Mouse (Mus musculus) heart, postnatal 36 days (tissue): Measurements from ENCODE around the gene Clcn2. TPM values are rescaled to one million over a fixed set of nuclear protein-coding genes. Genes with fewer than 3 reads are reported as not detected.

ENCODE experiments used
- DNase-seq, 2 experiments: peaks; one replicate each; pipeline ENCODE4 v3.0.0; 2021 to 2022
- intact Hi-C: fragments of 180-260 bp; cut with DNase I; formaldehyde crosslinking; loops from one replicate; pipeline ENCODE4 v1.15.1; 2025
- total RNA-seq, 2 experiments: library from RNA; stranded (reverse); gene quantifications; 2 replicates each; pipeline ENCODE4 v1.2.3; 2021

The Clcn2 gene
- total RNA-seq, 2 experiments from 2014 or later: 2.3 to 2.6 TPM

- intact Hi-C loops: loop anchor here (10.0 kb wide), 1 partner anchor 1551 kb away; no protein-coding TSS in a partner anchor
- DNase-seq: no peak
Measured at GRCm38 (mm10) chr16:20703699-20704400, 13.7 kb downstream of the Clcn2 start.

DNA sequence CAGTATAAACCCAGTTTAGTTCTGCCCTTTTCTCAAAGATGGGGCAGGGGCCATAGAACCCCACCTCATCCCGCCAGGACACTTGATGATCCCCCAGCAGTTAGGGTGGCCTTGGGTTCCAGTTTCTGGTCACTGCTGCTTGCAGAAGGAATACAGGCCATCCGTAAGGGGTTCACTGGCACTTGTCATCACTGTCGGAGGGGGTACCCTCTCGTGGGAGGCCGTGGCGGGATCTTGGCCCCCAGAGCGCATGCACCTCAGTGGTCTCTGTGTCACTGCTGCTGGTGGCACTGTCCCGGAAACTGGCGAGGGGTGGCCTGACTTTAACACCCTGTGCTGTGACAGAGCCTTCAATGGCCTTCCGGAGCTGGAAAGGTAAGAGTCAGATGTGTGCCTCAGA, 14.5 kb downstream of the Clcn2 start:
- intact Hi-C loops: loop anchor here (10.0 kb wide), 1 partner anchor 1552 kb away; no protein-coding TSS in a partner anchor
- DNase-seq: no peak

- intact Hi-C loops: loop anchor here (10.0 kb wide), 1 partner anchor 1552 kb away; no protein-coding TSS in a partner anchor
- peak; percentile 55 to 62 for DNase-seq
Measured at GRCm38 (mm10) chr16:20702522-20702893, 15.0 kb downstream of the Clcn2 start.

GRCm38 (mm10) chr16:20701729-20702521, 15.6 kb downstream of the Clcn2 start:
- no peak for DNase-seq
- intact Hi-C loops: loop anchor here (10.0 kb wide), 1 partner anchor 1553 kb away; no protein-coding TSS in a partner anchor

GRCm38 (mm10) chr16:20701316-20701715, 16.2 kb downstream of the Clcn2 start:
- intact Hi-C loops: loop anchor here (10.0 kb wide), 1 partner anchor 1553 kb away; no protein-coding TSS in a partner anchor
- no peak for DNase-seq

GRCm38 (mm10) chr16:20700036-20700435, 17.5 kb downstream of the Clcn2 start:
- no peak for DNase-seq
- intact Hi-C loops: loop anchor here (10.0 kb wide), 1 partner anchor 1555 kb away; no protein-coding TSS in a partner anchor

GRCm38 (mm10) chr16:20699266-20699665, 18.3 kb downstream of the Clcn2 start:
- intact Hi-C loops: no loop called here
- DNase-seq: no peak

- DNase-seq: peak; percentile 86 to 89
- intact Hi-C loops: loop anchor here (2.0 kb wide), 1 partner anchor 21 kb away; the partner anchor contains the start of genes Clcn2 and Polr2h
Measured at GRCm38 (mm10) chr16:20695622-20696323, 21.8 kb downstream of the Clcn2 start.

- peak; percentile 48 to 60 for DNase-seq
- intact Hi-C loops: no loop called here
Measured at GRCm38 (mm10) chr16:20694781-20695180, 22.8 kb downstream of the Clcn2 start.

GRCm38 (mm10) chr16:20693111-20693701, 24.3 kb downstream of the Clcn2 start, which contains the start of gene Fam131a:
Gene Fam131a, plus strand, starts transcription at chr16:20693241.
- intact Hi-C loops: loop anchor here (1.0 kb wide), 1 partner anchor 19 kb away; no protein-coding TSS in a partner anchor
- peak; percentile 89 to 91 for DNase-seq

- intact Hi-C loops: no loop called here
Measured at GRCm38 (mm10) chr16:20692241-20692965, 25.1 kb downstream of the Clcn2 start.

DNA sequence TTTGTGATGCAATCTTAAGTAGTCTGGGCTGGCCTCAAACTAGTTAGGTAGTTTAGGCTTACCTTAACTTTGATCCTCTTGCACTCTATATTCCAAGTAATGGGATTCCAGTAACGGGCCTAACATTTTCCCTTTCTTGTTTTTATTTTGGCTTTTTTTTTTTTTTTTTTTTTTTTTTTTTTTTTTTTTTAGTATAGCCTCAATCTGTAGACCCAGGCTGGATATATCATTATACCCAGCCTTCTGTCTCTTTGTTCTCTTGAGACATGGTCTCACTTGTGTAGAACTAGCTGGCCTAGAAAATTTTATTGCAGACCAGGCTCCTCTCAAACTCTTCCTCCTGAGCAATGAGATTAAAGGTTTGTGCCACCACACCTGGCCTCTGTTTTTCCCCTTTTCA, 25.9 kb downstream of the Clcn2 start:
- no peak for DNase-seq
- intact Hi-C loops: no loop called here

More at GRCm38 (mm10) chr16:20692241-20692965, 25.1 kb downstream of the Clcn2 start:
- no peak for DNase-seq

DNA sequence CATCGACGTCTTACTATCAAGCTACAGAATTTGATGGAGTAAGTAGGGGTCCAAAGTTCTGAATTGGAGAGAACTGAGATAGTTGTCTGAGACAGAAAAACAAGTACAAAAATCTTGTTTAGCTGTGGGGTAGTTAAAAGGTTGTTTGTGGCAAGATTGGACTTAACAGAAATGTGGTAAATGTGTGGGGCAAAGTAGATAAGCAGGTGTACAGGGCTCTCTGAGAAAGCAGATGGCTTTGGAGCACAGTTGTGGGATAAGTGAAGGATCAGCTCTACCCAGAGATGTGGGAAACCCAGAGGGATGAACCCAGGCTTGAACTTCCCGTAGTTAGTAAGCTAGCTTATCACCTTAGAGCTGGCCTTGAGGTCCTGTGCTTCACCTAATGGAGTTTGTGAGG, 26.8 kb downstream of the Clcn2 start:
- DNase-seq: no peak
- intact Hi-C loops: no loop called here

DNA sequence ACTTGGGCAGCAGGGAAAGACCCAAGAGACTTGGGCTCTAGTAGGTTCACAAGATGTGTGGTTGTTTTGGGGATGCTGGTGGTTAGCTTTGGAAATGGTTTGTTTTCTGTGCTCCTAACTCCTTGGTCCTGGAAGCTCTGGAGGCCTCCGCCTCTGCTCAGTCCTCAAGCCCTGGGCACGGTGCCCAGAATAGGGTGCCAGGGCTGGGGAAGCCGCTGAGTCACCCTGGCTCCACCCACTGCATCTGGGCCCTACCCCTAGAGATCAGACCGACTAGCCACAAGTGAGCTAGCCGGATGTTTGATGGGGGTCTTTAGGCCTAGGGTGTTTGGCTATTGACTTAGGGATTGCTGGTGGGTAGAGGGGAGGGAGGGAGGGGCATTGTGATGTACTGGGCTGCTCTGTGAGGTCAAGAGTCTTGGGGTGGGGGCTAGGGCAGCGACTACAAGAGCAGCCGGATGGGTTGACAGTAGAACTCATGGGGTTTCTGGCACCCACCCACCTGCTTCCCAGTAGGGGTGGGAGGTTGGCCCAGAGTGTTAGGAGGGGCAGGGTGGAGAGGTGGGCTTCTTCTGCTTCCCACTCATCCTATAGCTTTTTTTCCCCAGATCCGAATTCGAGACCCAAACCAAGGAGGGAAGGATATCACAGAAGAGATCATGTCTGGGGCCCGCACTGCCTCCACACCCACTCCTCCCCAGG, 39.4 kb downstream of the Clcn2 start:
- intact Hi-C loops: no loop called here
- DNase-seq: peak; percentile 84 to 85

DNA sequence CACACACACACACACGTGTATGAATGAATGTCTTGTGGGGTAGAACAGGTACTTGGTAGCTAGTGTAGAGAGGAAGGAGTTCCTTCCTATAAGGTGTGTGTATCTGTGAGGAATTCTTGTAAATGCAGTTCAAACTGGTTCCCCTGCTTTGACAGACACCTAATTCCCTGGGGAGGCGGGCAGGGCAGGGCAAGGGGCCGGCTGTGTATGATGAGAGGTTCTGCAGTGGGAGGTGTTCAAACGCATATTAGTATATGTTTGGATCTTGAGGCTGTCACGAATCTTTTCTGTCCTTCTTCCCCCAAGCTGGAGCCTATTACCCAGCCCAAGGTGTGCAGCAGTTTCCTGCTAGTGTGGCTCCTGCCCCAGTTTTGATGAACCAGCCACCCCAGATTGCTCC, 40.2 kb downstream of the Clcn2 start:
- intact Hi-C loops: no loop called here
- DNase-seq: no peak

DNA sequence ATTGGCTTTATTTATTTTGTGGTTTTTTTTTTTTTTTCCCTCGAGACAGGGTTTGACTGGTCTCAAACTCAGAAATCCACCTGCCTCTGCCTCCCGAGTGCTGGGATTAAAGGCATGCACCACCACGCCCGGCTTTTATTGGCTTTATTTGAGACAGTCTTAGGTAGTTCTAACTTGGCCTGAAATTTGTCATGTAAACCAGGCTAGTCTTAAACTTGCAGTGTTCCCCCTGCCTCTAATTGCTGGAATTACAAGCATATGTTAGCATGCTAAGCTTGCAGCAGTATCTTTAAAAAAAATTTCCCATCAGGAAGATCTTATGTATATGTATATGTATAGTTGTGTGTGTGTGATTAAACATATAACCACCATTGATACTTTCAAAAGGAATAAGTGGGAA, 40.8 kb downstream of the Clcn2 start:
- DNase-seq: no peak
- intact Hi-C loops: no loop called here

- DNase-seq: no peak
- intact Hi-C loops: no loop called here
Measured at GRCm38 (mm10) chr16:20675213-20675612, 42.3 kb downstream of the Clcn2 start.

DNA sequence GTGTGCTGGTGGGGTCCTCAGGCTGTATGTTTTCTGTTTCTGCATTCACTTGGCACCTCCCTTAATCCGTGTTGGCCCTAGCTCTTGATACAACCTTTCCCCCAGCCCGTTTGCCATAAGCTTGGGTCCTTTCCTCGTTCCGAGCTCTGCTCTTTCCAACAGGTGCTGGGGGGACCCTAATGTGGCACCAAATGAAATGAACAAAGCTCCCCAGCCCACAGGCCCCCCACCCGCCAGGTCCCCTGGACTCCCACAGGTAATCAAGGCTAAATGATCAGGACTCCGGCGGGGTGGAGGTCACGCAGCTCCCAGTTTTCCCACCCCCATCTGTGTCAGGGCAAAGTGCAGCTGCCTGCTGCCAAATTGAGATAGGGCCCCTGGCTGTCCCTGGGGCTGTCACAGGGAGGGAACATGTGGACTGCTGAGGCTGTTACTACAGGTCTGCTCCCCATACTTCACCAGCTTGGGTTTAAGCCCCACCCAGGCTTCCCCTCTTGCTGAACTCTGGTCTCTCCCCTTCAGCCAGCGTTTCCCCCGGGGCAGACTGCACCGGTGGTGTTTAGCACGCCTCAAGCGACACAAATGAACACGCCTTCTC, 43.7 kb downstream of the Clcn2 start:
- intact Hi-C loops: loop anchor here (1.0 to 5.0 kb wide), 4 partner anchors 19 to 137 kb away; partner anchors contain the start of genes Ap2m1, Clcn2, Fam131a and Polr2h
- peak in 1 of 2 experiments; percentile 34 for DNase-seq
